Mouse (Mus musculus) limb, embryonic 11.5 days (tissue): ENCODE data around the gene Mettl7a2. TPM values are rescaled to one million over a fixed set of nuclear protein-coding genes. Genes with fewer than 3 reads are reported as not detected.
"Not testable (repeated sequence)": the region's sequence is repeated elsewhere in the genome, so short reads cannot be mapped to it uniquely, and the experiment has no call there.

Experiments used
- ATAC-seq: fragments of 200-750 bp; cut with Nextera tagmentation; 2 replicates; pipeline ENCODE4 v1.8.0; 2017; ENCODE audit warnings: low read depth; ENCODE audit not compliant: insufficient number of reproducible peaks, low FRiP score, low TSS enrichment
- DNase-seq: peaks from one replicate; pipeline ENCODE4 v3.0.0-alpha.2; 2015; ENCODE audit warnings: low spot score
- H3K27ac ChIP-seq: fragments of 300-500 bp; sonication (generic); replicated peaks from 2 replicates; pipeline ENCODE4 v1.5.1; 2014; ENCODE audit warnings: low read depth, mild to moderate bottlenecking, low read length
- H3K27me3 ChIP-seq: fragments of 300-500 bp; sonication (generic); 2 replicates; pipeline ENCODE4 v1.6.1; 2014; ENCODE audit warnings: mild to moderate bottlenecking, low read length, mixed read lengths; ENCODE audit not compliant: control insufficient read depth, insufficient read depth
- H3K36me3 ChIP-seq: fragments of 300-500 bp; sonication (generic); 2 replicates; pipeline ENCODE4 v1.6.1; 2014; ENCODE audit warnings: mild to moderate bottlenecking, low read length, moderate library complexity, mixed read lengths; ENCODE audit not compliant: control insufficient read depth, insufficient read depth
- H3K4me1 ChIP-seq: fragments of 300-500 bp; sonication (generic); 2 replicates; pipeline ENCODE4 v1.6.1; 2014; ENCODE audit warnings: low read length, mixed read lengths; ENCODE audit not compliant: control insufficient read depth, insufficient read depth
- H3K4me2 ChIP-seq: fragments of 300-500 bp; sonication (generic); 2 replicates; pipeline ENCODE4 v1.6.1; 2014; ENCODE audit warnings: low read depth, mild to moderate bottlenecking, moderate library complexity; ENCODE audit not compliant: severe bottlenecking
- H3K4me3 ChIP-seq: fragments of 300-500 bp; sonication (generic); 2 replicates; pipeline ENCODE4 v1.5.1; 2014; ENCODE audit warnings: low read depth, low read length
- H3K9ac ChIP-seq: fragments of 300-500 bp; sonication (generic); 2 replicates; pipeline ENCODE4 v1.6.1; 2014; ENCODE audit warnings: mild to moderate bottlenecking, low read length
- H3K9me3 ChIP-seq: fragments of 300-500 bp; sonication (generic); 2 replicates; pipeline ENCODE4 v1.6.1; 2016; ENCODE audit warnings: low read length; ENCODE audit not compliant: control insufficient read depth
- WGBS: fragments of 180-500 bp; shearing (Covaris S2); extraction: QIAGEN DNeasy Blood & Tissue Kit; methylation state at CpG from one replicate; pipeline ENCODE4 v1.1.7; 2014; 5-methylcytosine and 5-hydroxymethylcytosine counted together
- polyA plus RNA-seq: library from polyadenylated mRNA; unstranded; fragments of >200 nt; fragmentation: Nextera tagmentation; extraction: Ambion mirVana; gene quantifications from 2 replicates; pipeline ENCODE4 v1.2.1, GENCODE M21; 2014

Gene Mettl7a2
- polyA plus RNA-seq, 1 experiment from 2014 or later, result not detected

- H3K4me3 ChIP-seq, H3K4me1 ChIP-seq, DNase-seq, H3K9ac ChIP-seq, H3K27me3 ChIP-seq, H3K4me2 ChIP-seq, ATAC-seq, H3K9me3 ChIP-seq, H3K36me3 ChIP-seq, H3K27ac ChIP-seq: not testable (repeated sequence)
- WGBS, result 76% methylated on average over 4 of the region's 4 CpGs
These were observed 34.9 kb upstream of the Mettl7a2 start for GRCm38 (mm10) chr15:100318014-100318671.

DNA sequence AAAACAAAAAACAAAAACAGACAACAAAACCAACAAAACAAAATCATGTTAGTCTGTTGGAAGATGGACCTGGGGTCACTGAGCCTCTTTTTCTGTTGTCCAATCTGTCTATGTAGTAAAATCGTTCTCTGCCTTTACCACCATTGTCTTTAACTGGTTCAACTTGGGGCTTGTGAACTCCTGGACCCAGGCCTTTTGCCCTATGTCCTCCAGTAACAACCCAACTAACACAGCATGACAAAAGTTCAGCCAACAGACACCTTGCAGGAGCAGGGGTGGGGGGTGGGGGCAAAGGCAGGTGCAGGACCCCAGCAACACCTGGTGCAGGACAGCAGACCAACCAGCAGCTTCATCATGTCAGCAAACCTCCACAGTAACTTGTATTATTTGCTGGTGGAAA lies 33.1 kb upstream of the Mettl7a2 start:
- Histone ChIP-seq H3K27me3 (no peaks in the 10 kb centered on the region), H3K9me3 (no peaks in the 10 kb centered on the region), H3K9ac (no peak overlapping the region), H3K4me1 (no peaks in the 10 kb centered on the region), H3K4me3 (no peak overlapping the region), H3K36me3 (no peaks in the 10 kb centered on the region), H3K4me2 (no peak overlapping the region), H3K27ac (no peak overlapping the region)
- DNase-seq, result no peak
- ATAC-seq, result no peak
- 82% methylated on average over 1 of the region's 1 CpGs for WGBS

DNA sequence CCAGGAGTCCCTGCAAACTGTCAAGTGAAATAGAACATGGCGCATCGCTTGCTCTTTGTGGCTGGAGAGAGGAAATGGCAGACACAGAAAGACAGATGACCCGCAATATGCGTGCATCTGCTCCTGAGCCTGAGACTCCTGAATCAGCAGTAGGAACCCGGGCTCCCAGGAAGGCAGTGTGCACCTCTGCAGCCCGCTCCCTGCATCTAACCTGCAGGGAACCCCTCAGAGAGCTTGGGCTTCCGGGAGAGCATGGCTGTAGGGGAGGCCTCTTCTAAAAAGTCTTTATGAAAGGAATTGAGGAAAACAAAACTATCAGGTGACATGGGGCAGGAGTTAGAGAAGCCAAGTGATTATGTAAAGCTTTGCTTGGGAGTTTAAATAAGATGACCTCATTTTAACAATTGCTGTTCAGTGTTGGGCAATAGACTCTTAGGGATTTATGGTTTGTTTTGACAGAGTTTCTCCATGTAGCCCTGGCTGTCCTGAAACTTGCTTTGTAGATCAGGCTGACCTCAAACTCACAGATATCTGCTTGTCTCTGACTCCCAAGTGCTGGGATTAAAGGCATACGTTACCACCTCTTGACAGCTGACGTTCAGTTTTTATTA lies 32.6 kb upstream of the Mettl7a2 start:
- Histone ChIP-seq H3K4me2 (no peak overlapping the region), H3K4me1 (no peaks in the 10 kb centered on the region), H3K36me3 (no peaks in the 10 kb centered on the region), H3K9me3 (no peaks in the 10 kb centered on the region), H3K27me3 (no peaks in the 10 kb centered on the region), H3K4me3 (no peak overlapping the region), H3K9ac (no peak overlapping the region), H3K27ac (no peak overlapping the region)
- ATAC-seq, result no peak
- WGBS, result 64% methylated on average over 9 of the region's 9 CpGs
- no peak for DNase-seq

DNA sequence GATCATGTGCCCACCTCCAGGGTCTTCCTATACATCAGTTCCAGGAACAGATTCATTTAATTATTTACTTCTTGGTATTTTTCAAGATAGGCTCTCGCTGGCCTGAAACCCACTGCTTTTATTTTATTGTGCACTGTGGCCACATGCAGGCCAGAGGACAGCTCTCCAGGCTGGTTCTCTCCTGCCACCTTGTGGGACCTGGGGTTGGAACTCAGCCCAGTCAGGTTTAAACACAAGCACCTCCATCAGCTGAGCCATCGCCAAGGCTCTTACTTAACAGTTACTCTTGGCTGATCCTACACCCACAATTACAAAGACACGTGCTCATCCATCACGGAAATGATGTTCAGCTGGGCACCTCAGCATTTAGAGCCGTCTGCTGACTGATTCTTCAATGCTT lies 31.9 kb upstream of the Mettl7a2 start:
- 47% methylated on average over 5 of the region's 5 CpGs for WGBS
- Histone ChIP-seq H3K4me1 (no peaks in the 10 kb centered on the region), H3K9me3 (no peaks in the 10 kb centered on the region), H3K36me3 (no peaks in the 10 kb centered on the region), H3K9ac (no peak overlapping the region), H3K27ac (no peak overlapping the region), H3K27me3 (no peaks in the 10 kb centered on the region), H3K4me2 (no peak overlapping the region), H3K4me3 (no peak overlapping the region)
- no peak for ATAC-seq
- DNase-seq, result peak; percentile 30

DNA sequence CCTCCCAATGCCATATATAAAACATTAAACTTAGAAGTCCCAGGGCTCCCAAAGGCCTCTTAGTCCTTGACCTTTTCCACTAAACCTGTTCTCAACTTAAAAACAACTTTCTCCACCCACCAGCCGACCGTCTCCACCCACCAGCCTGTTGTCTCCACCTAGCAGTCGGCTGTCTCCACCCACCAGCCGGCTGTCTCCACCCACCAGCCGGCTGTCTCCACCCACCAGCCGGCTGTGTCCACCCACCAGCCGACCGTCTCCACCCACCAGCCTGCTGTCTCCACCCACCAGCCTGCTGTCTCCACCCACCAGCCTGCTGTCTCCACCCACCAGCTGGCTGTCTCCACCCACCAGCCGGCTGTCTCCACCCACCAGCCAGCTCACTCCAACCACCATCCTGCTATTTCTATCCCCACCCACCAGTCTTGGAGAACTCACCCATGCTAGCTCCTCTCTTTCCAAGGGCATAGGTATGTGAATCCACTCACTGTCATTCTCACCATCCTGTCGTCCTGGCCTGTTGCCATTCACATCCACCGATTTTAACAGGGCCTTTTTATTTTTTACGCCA lies 28.9 kb upstream of the Mettl7a2 start:
- no peak for DNase-seq
- no peaks in the 10 kb centered on the region for H3K9me3 ChIP-seq
- ATAC-seq, result no peak
- no peak overlapping the region for H3K27ac ChIP-seq
- H3K36me3 ChIP-seq, result no peaks in the 10 kb centered on the region
- no peak overlapping the region for H3K4me2 ChIP-seq
- no peaks in the 10 kb centered on the region for H3K27me3 ChIP-seq
- H3K9ac ChIP-seq, result no peak overlapping the region
- H3K4me3 ChIP-seq, result no peak overlapping the region
- no peaks in the 10 kb centered on the region for H3K4me1 ChIP-seq
- WGBS, result 63% methylated on average over 12 of the region's 12 CpGs

GRCm38 (mm10) chr15:100325235-100325634 lies 27.8 kb upstream of the Mettl7a2 start:
- Histone ChIP-seq H3K4me1 (no peaks in the 10 kb centered on the region), H3K4me2 (no peak overlapping the region), H3K27ac (no peak overlapping the region), H3K36me3 (no peaks in the 10 kb centered on the region), H3K4me3 (no peak overlapping the region), H3K27me3 (no peaks in the 10 kb centered on the region), H3K9ac (no peak overlapping the region), H3K9me3 (no peaks in the 10 kb centered on the region)
- WGBS, result 84% methylated on average over 3 of the region's 3 CpGs
- DNase-seq, result no peak
- no peak for ATAC-seq

GRCm38 (mm10) chr15:100328089-100328488 lies 24.9 kb upstream of the Mettl7a2 start:
- H3K4me3 ChIP-seq, H3K27ac ChIP-seq, H3K4me1 ChIP-seq, DNase-seq, H3K9ac ChIP-seq, ATAC-seq, H3K9me3 ChIP-seq, H3K4me2 ChIP-seq, H3K27me3 ChIP-seq, H3K36me3 ChIP-seq: not testable (repeated sequence)
- WGBS, result 64% methylated on average over 3 of the region's 4 CpGs

DNA sequence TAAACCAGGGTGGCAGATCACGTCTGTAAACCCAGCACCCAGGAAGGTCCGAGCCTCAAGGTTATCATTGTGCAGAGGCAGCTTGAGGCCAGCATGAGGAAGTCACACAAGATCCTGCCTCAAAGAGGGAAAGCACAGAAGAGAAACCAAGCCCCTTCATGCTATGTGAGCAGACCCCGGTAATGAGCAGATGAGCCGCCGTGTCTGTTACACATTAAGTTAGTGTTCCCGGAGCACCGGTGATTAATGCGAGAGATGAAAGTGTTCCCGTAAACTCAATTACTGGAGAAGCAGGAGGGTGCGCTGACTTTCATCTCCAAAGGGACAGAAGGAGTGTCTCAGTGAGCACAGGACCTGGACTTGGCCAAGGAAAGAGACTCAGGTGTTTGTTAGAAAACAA lies 23.7 kb upstream of the Mettl7a2 start:
- not testable (repeated sequence) for H3K9me3 ChIP-seq, DNase-seq, H3K4me3 ChIP-seq, H3K27me3 ChIP-seq, ATAC-seq, H3K9ac ChIP-seq, H3K36me3 ChIP-seq, H3K4me2 ChIP-seq, H3K27ac ChIP-seq, H3K4me1 ChIP-seq
- WGBS, result 18% methylated on average over 10 of the region's 10 CpGs
